Mouse (Mus musculus): ENCODE measurements around the gene Ccdc124.
"Not testable (repeated sequence)": the region's sequence is repeated elsewhere in the genome, so short reads cannot be mapped to it uniquely, and the experiment has no call there.

The Ccdc124 gene

GRCm38 (mm10) chr8:70822594-70822993, 51.1 kb downstream of the Ccdc124 start:
- not testable (repeated sequence) for DNase-seq (ENCODE audit: low read depth, low spot score)

- no peak for DNase-seq (ENCODE audit: low read depth, low spot score)
Observed at GRCm38 (mm10) chr8:70821992-70822391, 51.7 kb downstream of the Ccdc124 start.

GRCm38 (mm10) chr8:70821399-70821962, 52.3 kb downstream of the Ccdc124 start:
- no peak for DNase-seq (ENCODE audit: low read depth, low spot score)

- DNase-seq (ENCODE audit: low read depth, low spot score), result no peak
Observed at GRCm38 (mm10) chr8:70820101-70820935, 53.4 kb downstream of the Ccdc124 start.

Measured in telencephalon, adult 2 months (tissue).